Mouse (Mus musculus): ENCODE data around the gene Rfc2. TPM values are rescaled to one million over a fixed set of nuclear protein-coding genes. Genes with fewer than 3 reads are reported as not detected.

Rfc2 gene
- polyA plus RNA-seq, 1 experiment from 2014 or later: 192 TPM

DNA sequence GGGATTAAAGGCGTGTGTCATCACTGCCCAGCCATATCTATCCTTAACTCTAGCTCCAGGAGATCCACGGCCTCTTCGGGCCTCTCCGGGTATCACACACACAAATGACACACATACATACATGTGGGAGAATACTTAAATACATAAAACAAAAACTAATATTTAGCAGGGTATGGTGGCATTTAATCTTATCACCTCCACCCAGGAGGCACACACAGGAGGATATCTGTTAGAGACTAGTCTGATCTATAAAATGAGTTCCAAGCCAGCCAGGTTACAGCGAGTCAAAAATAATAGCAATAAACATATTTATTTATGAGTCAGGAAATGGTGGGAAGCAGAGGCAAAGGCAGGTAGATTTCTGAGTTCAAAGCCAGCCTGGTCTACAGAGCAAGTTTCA lies 5.3 kb upstream of the Rfc2 start:
- WGBS: 93% methylated on average over 5 of the region's 5 CpGs
- H3K27ac ChIP-seq (ENCODE audit: low read depth, low read length): no peak overlapping the region
- no peaks in the 10 kb centered on the region for H3K27me3 ChIP-seq (replicated peaks; ENCODE audit: control insufficient read depth, insufficient read depth, low read length)
- no peak overlapping the region for H3K4me3 ChIP-seq (ENCODE audit: low read length)
- no peak for ATAC-seq
- peaks cover 7% of the 10 kb centered on the region for H3K4me1 ChIP-seq (ENCODE audit: control insufficient read depth, insufficient read depth, low read depth, low read length)
- no peak overlapping the region for H3K9ac ChIP-seq (ENCODE audit: low read depth, low read length)
- H3K9me3 ChIP-seq (ENCODE audit: control insufficient read depth, low read length): no peaks in the 10 kb centered on the region
- no peak overlapping the region for H3K4me2 ChIP-seq (ENCODE audit: low read length)
- no peaks in the 10 kb centered on the region for H3K36me3 ChIP-seq (ENCODE audit: control insufficient read depth, insufficient read depth, low read length)

DNA sequence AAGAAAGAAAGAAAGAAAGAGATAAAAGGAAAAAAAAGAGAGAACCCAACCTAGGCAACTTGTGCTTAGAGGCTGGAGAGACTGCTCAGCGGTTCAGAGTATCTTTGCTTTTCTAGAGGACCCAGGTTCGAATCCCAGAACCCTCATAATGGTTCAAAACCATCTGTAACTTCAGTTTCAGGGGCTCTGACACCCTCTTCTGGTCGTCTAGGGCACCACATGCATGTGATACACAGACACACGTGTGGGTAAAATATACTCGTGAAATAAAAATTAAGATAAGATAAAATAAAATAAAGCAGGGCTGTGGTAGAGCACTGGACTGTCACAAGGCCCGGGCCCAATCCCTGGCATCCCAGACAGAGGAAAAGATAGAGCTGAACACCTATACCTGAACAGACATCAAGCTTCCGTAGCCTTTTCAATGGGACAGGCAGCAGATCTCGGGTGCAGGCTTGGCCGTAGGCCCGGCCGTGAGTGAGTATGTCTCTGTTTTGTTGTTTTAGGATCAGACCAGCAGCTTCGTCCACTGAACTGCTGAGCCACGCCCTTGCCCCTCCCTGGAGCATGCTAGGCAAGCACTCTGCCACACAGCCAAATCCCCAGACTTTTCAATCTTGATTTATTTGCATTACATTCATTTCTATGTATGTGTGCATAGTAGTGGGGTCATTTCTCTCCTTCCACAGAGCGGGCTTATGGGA lies 4.5 kb upstream of the Rfc2 start:
- Histone ChIP-seq H3K9me3 (ENCODE audit: control insufficient read depth, low read length) (no peaks in the 10 kb centered on the region), H3K27me3 (replicated peaks; ENCODE audit: control insufficient read depth, insufficient read depth, low read length) (no peaks in the 10 kb centered on the region), H3K4me3 (ENCODE audit: low read length) (no peak overlapping the region), H3K4me2 (ENCODE audit: low read length) (no peak overlapping the region), H3K4me1 (ENCODE audit: control insufficient read depth, insufficient read depth, low read depth, low read length) (peaks cover 7% of the 10 kb centered on the region), H3K36me3 (ENCODE audit: control insufficient read depth, insufficient read depth, low read length) (no peaks in the 10 kb centered on the region), H3K27ac (ENCODE audit: low read depth, low read length) (no peak overlapping the region), H3K9ac (ENCODE audit: low read depth, low read length) (no peak overlapping the region)
- 78% methylated on average over 14 of the region's 14 CpGs for WGBS
- no peak for ATAC-seq

DNA sequence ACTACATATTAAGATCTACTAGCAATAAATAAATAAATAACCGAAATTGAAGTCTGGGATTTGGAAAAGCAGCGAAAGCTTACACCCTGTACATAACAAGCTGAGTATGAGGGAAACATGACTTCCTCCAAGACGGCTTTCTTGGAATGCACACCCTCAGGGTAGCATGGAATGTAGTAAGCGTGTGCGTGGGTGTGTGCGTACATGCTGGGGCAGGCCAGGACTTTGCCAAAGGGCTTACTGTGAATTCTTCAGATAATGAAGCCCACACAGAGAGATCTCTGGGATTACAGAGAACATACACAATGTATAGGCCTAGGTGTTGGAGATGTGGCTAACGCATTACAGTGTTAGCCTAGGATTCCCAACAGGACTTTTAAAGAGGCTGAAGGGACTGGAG lies 3.6 kb upstream of the Rfc2 start:
- H3K27me3 ChIP-seq (replicated peaks; ENCODE audit: control insufficient read depth, insufficient read depth, low read length): no peaks in the 10 kb centered on the region
- H3K27ac ChIP-seq (ENCODE audit: low read depth, low read length): no peak overlapping the region
- H3K4me2 ChIP-seq (ENCODE audit: low read length): no peak overlapping the region
- H3K36me3 ChIP-seq (ENCODE audit: control insufficient read depth, insufficient read depth, low read length): no peaks in the 10 kb centered on the region
- no peak for ATAC-seq
- H3K9me3 ChIP-seq (ENCODE audit: control insufficient read depth, low read length): no peaks in the 10 kb centered on the region
- H3K4me1 ChIP-seq (ENCODE audit: control insufficient read depth, insufficient read depth, low read depth, low read length): peaks cover 2% of the 10 kb centered on the region
- no peak overlapping the region for H3K9ac ChIP-seq (ENCODE audit: low read depth, low read length)
- no peak overlapping the region for H3K4me3 ChIP-seq (ENCODE audit: low read length)
- WGBS: 92% methylated on average over 7 of the region's 7 CpGs

DNA sequence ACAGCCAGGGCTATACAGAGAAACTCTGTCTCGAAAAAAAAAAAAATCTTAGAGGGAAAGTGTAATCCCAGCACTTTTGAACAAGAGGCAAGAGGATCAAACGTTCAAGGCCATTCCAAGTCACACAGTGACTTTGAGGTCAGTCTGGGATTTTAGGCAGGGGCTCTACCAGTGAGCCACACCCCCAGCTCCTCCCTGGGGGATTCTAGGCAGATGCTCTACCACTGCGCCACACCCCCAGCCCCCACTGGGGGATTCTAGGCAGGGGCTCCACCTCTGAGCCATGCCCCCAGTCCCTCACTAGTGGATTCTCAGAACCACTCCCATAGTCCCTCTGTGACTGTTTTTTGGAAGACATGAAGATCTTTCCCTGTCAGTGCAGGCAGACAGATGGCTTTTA lies 2.0 kb upstream of the Rfc2 start:
- no peak for ATAC-seq
- Histone ChIP-seq H3K36me3 (ENCODE audit: control insufficient read depth, insufficient read depth, low read length) (no peaks in the 10 kb centered on the region), H3K4me3 (ENCODE audit: low read length) (no peak overlapping the region), H3K27ac (ENCODE audit: low read depth, low read length) (no peak overlapping the region), H3K4me2 (ENCODE audit: low read length) (no peak overlapping the region), H3K9ac (ENCODE audit: low read depth, low read length) (no peak overlapping the region), H3K9me3 (ENCODE audit: control insufficient read depth, low read length) (no peaks in the 10 kb centered on the region), H3K27me3 (replicated peaks; ENCODE audit: control insufficient read depth, insufficient read depth, low read length) (no peaks in the 10 kb centered on the region), H3K4me1 (ENCODE audit: control insufficient read depth, insufficient read depth, low read depth, low read length) (peaks cover 7% of the 10 kb centered on the region)
- 67% methylated on average over 3 of the region's 3 CpGs for WGBS

DNA sequence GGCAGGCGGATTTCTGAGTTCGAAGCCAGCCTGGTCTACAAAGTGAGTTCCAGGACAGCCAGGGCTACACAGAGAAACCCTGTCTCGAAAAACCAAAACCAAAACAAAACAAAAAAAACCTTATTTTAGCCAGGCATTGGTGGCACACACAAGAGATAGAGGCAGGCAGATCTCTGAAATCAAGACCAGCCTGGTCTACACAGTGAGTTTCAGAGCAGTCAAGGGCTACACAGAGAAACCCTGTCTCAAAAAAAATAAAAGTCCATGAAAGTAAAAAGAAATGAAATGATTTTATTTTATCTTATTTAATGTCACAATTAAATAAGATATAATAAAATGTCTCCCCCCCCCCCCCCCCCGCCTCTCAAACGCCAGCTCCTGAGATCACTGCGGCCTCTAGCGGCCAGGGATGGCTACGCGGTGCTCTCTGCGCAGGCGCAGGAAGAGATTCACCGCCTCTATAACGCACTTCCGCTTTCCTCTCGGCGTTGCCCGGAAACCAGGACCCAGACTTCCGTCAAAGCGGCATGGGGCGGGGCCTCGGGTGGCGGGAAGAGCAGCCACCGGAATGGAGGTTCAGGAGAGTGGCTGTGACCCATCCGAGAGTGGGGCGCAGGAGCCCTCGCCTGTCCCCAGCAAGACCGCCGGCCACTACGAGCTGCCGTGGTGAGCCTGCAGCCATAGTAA lies 1.2 kb downstream of the Rfc2 start:
- peak overlapping the region; percentile 97 for H3K4me2 ChIP-seq (ENCODE audit: low read length)
- H3K27ac ChIP-seq (ENCODE audit: low read depth, low read length): no peak overlapping the region
- 7% methylated on average over 30 of the region's 30 CpGs for WGBS
- H3K9ac ChIP-seq (ENCODE audit: low read depth, low read length): peak overlapping the region; percentile 91
- H3K36me3 ChIP-seq (ENCODE audit: control insufficient read depth, insufficient read depth, low read length): no peaks in the 10 kb centered on the region
- no peaks in the 10 kb centered on the region for H3K9me3 ChIP-seq (ENCODE audit: control insufficient read depth, low read length)
- no peaks in the 10 kb centered on the region for H3K27me3 ChIP-seq (replicated peaks; ENCODE audit: control insufficient read depth, insufficient read depth, low read length)
- H3K4me1 ChIP-seq (ENCODE audit: control insufficient read depth, insufficient read depth, low read depth, low read length): peaks cover 7% of the 10 kb centered on the region
- H3K4me3 ChIP-seq (ENCODE audit: low read length): peak overlapping the region; percentile 98
- peak; percentile 97 for ATAC-seq

DNA sequence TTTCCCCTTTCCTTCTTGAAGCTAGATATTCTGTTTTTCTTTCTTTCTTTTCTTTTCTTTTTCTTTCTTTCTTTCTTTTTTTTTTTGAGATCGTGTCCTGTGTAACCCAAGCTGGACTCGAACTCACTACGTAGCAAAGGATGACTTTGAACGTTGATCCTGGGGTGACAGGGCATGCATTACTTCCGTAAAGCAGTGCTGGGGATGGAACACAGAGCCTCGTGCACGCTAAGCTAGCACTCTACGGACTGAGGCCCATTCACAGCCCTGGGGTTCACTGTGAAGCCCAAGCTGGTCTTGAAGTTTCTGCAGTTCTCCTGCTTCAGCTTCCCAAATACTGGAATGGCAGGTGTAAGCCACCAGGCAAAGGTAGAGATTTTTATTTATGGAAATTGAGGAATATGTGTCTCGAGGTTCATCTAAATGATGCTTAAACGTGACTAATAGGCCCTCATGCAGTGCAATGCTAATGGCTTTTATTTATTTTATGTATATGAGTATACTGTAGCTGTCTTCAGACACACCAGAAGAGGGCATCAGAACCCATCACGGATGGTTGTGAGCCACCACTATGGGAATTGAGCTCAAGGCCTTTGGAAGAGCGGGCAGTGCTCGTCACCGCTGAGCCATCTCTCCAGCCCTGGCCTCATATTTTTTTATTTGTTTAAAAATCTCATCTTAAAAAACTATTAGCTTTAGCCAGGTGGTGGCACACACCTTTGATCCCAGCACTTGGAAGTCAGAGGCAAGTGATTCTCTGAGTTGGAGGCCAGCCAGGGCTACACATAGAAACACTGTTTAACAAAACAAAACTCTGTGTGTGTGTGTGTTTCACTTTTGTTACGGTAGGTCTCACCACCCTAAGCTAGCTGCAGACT lies 2.1 kb downstream of the Rfc2 start:
- peaks cover 7% of the 10 kb centered on the region for H3K4me1 ChIP-seq (ENCODE audit: control insufficient read depth, insufficient read depth, low read depth, low read length)
- H3K27ac ChIP-seq (ENCODE audit: low read depth, low read length): no peak overlapping the region
- H3K4me3 ChIP-seq (ENCODE audit: low read length): peak overlapping the region; percentile 98
- no peaks in the 10 kb centered on the region for H3K27me3 ChIP-seq (replicated peaks; ENCODE audit: control insufficient read depth, insufficient read depth, low read length)
- ATAC-seq: no peak
- no peaks in the 10 kb centered on the region for H3K9me3 ChIP-seq (ENCODE audit: control insufficient read depth, low read length)
- 30% methylated on average over 15 of the region's 15 CpGs for WGBS
- no peaks in the 10 kb centered on the region for H3K36me3 ChIP-seq (ENCODE audit: control insufficient read depth, insufficient read depth, low read length)
- H3K4me2 ChIP-seq (ENCODE audit: low read length): peak overlapping the region; percentile 97
- peak overlapping the region; percentile 91 for H3K9ac ChIP-seq (ENCODE audit: low read depth, low read length)

DNA sequence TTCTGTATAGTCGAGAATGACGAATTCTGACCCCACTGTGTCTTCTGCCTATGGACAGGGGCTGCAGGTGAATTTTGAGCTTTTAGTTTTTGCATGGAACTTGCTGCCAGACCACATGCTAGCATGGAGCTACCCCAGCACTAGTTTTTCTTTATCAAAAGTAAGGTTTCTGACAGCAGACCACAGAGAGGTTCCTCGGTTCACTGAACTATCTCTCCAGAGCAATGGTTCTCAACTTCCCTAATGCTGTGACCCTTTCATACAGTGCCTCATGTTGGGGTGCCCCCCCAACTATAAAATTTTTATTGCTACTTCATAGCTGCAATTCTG lies 2.7 kb downstream of the Rfc2 start:
- no peaks in the 10 kb centered on the region for H3K9me3 ChIP-seq (ENCODE audit: control insufficient read depth, low read length)
- no peaks in the 10 kb centered on the region for H3K36me3 ChIP-seq (ENCODE audit: control insufficient read depth, insufficient read depth, low read length)
- peaks cover 7% of the 10 kb centered on the region for H3K4me1 ChIP-seq (ENCODE audit: control insufficient read depth, insufficient read depth, low read depth, low read length)
- peak overlapping the region; percentile 97 for H3K4me2 ChIP-seq (ENCODE audit: low read length)
- H3K27ac ChIP-seq (ENCODE audit: low read depth, low read length): no peak overlapping the region
- H3K4me3 ChIP-seq (ENCODE audit: low read length): no peak overlapping the region
- 81% methylated on average over 3 of the region's 3 CpGs for WGBS
- no peak overlapping the region; the same call in 1 of the 2 replicates for H3K9ac ChIP-seq (ENCODE audit: low read depth, low read length)
- ATAC-seq: no peak
- no peaks in the 10 kb centered on the region for H3K27me3 ChIP-seq (replicated peaks; ENCODE audit: control insufficient read depth, insufficient read depth, low read length)

DNA sequence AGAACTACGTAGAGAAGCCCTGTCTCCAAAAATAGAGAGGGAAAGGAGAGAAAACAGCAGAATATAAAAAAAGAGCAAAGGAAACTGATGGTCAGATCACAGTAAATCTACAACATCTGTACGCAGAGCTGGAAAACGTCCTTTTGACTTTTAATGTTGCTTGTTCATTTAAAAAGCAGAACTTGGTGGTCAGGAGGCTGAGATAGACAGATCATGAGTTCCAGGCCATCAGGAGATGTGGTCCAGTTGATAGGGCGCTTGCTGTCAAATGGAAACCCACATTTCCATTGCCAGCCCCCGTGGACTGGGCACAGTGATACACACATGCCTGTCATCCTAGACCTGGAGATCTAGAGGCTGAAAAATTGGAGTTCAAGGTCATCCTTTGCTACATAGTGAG lies 3.6 kb downstream of the Rfc2 start:
- no peak for ATAC-seq
- Histone ChIP-seq H3K27ac (ENCODE audit: low read depth, low read length) (no peak overlapping the region), H3K4me1 (ENCODE audit: control insufficient read depth, insufficient read depth, low read depth, low read length) (peaks cover 7% of the 10 kb centered on the region), H3K4me2 (ENCODE audit: low read length) (no peak overlapping the region), H3K9ac (ENCODE audit: low read depth, low read length) (no peak overlapping the region), H3K36me3 (ENCODE audit: control insufficient read depth, insufficient read depth, low read length) (no peaks in the 10 kb centered on the region), H3K9me3 (ENCODE audit: control insufficient read depth, low read length) (no peaks in the 10 kb centered on the region), H3K4me3 (ENCODE audit: low read length) (no peak overlapping the region), H3K27me3 (replicated peaks; ENCODE audit: control insufficient read depth, insufficient read depth, low read length) (no peaks in the 10 kb centered on the region)
- WGBS: 91% methylated on average over 5 of the region's 5 CpGs

DNA sequence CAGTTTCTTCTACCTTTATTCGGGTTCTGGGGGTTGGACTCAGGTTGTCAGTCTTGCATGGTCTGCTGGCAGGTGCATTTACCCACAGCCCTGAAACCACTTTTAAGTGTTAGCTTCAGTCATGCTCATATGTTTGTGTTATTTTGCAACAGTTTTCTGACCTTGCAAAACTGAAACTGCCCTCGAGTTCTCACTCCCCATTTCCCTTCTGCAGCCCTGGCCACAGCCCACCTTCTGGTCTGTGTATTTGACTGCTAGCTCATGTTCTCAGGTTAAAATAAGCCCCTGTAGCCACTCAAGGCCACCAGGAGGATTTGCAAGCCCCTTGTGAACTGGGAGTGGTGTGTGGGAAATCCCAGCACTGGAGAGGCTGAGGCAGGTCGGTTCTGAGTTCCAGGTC lies 8.7 kb downstream of the Rfc2 start:
- H3K27ac ChIP-seq (ENCODE audit: low read depth, low read length): no peak overlapping the region
- no peaks in the 10 kb centered on the region for H3K9me3 ChIP-seq (ENCODE audit: control insufficient read depth, low read length)
- no peak overlapping the region for H3K4me2 ChIP-seq (ENCODE audit: low read length)
- no peaks in the 10 kb centered on the region for H3K4me1 ChIP-seq (ENCODE audit: control insufficient read depth, insufficient read depth, low read depth, low read length)
- no peaks in the 10 kb centered on the region for H3K27me3 ChIP-seq (replicated peaks; ENCODE audit: control insufficient read depth, insufficient read depth, low read length)
- H3K4me3 ChIP-seq (ENCODE audit: low read length): no peak overlapping the region
- no peak for ATAC-seq
- 87% methylated on average over 3 of the region's 3 CpGs for WGBS
- H3K36me3 ChIP-seq (ENCODE audit: control insufficient read depth, insufficient read depth, low read length): peaks cover 15% of the 10 kb centered on the region
- H3K9ac ChIP-seq (ENCODE audit: low read depth, low read length): no peak overlapping the region
